Mouse (Mus musculus) liver, adult 2 months (tissue): ENCODE measurements around the gene Fam78b.

Source experiments
- CTCF ChIP-seq: fragments of 200-500 bp; IDR thresholded peaks from 2 replicates; pipeline ENCODE4 v1.5.1; 2011; ENCODE audit warnings: low read depth, low read length, control low read depth
- POLR2A ChIP-seq: fragments of 200-500 bp; IDR thresholded peaks from 2 replicates; pipeline ENCODE4 v1.6.1; 2011; ENCODE audit warnings: low read length, control low read depth; ENCODE audit not compliant: insufficient read depth; ENCODE audit errors: extremely low read depth

- TF ChIP-seq POLR2A (no peak), CTCF (no peak)
Observed at GRCm38 (mm10) chr1:167065986-167066385, 64.8 kb downstream of the Fam78b start.
